Mouse (Mus musculus) heart, embryonic 12.5 days (tissue): Measurements from ENCODE around the gene Slc35a5. TPM values are rescaled to one million over a fixed set of nuclear protein-coding genes. Genes with fewer than 3 reads are reported as not detected.

Experiments
- ATAC-seq: fragments of 200-750 bp; cut with Nextera tagmentation; 2 replicates; pipeline ENCODE4 v1.8.0; 2017; ENCODE audit warnings: moderate TSS enrichment, moderate library complexity; ENCODE audit not compliant: insufficient number of reproducible peaks, low FRiP score
- H3K27ac ChIP-seq: fragments of 300-500 bp; sonication (generic); 2 replicates; pipeline ENCODE4 v1.5.1; 2016; ENCODE audit warnings: mild to moderate bottlenecking, moderate library complexity; ENCODE audit not compliant: poor library complexity, severe bottlenecking
- H3K27me3 ChIP-seq: fragments of 300-500 bp; sonication (generic); replicated peaks from 2 replicates; pipeline ENCODE4 v1.6.1; 2016; ENCODE audit warnings: mild to moderate bottlenecking, moderate library complexity
- H3K36me3 ChIP-seq: fragments of 300-500 bp; sonication (generic); 2 replicates; pipeline ENCODE4 v1.6.1; 2016; ENCODE audit warnings: mild to moderate bottlenecking, moderate library complexity
- H3K4me1 ChIP-seq: fragments of 300-500 bp; sonication (generic); replicated peaks from 2 replicates; pipeline ENCODE4 v1.6.1; 2016; ENCODE audit warnings: mild to moderate bottlenecking
- H3K4me2 ChIP-seq: fragments of 300-500 bp; sonication (generic); 2 replicates; pipeline ENCODE4 v1.6.1; 2016; ENCODE audit warnings: mild to moderate bottlenecking, moderate library complexity
- H3K4me3 ChIP-seq: fragments of 300-500 bp; sonication (generic); 2 replicates; pipeline ENCODE4 v1.5.1; 2016; ENCODE audit warnings: mild to moderate bottlenecking
- H3K9ac ChIP-seq: fragments of 300-500 bp; sonication (generic); 2 replicates; pipeline ENCODE4 v1.6.1; 2016; ENCODE audit warnings: mild to moderate bottlenecking, moderate library complexity
- H3K9me3 ChIP-seq: fragments of 300-500 bp; sonication (generic); replicated peaks from 2 replicates; pipeline ENCODE4 v1.6.1; 2016; ENCODE audit warnings: mild to moderate bottlenecking, moderate library complexity
- WGBS: fragments of 180-500 bp; shearing (Covaris S2); methylation state at CpG from one replicate; pipeline ENCODE4 v1.1.7; 2016; 5-methylcytosine and 5-hydroxymethylcytosine counted together
- polyA plus RNA-seq: library from polyadenylated mRNA; unstranded; fragments of >200 nt; fragmentation: Nextera tagmentation; extraction: Ambion mirVana; gene quantifications from 2 replicates; pipeline ENCODE4 v1.2.1, GENCODE M21; 2016

Slc35a5 gene
- 15.2 and 19.6 TPM in 2 replicates for polyA plus RNA-seq

GRCm38 (mm10) chr16:45158522-45159388, at the start of gene Slc35a5, which contains the start of gene Atg3:
TSS of gene Slc35a5 (minus strand) at chr16:45158706.
TSS of gene Atg3 (plus strand) at chr16:45158785.
- ATAC-seq, result peak; percentile 99
- H3K4me2 ChIP-seq, result peak within 1 kb of the TSS; percentile 86
- WGBS, result under 1% methylated on average over 60 of the region's 64 CpGs
- peak within 1 kb of the TSS; percentile 99 for H3K4me3 ChIP-seq
- H3K27ac ChIP-seq, result peak within 1 kb of the TSS; percentile 95
- peaks cover 15% of the 10 kb centered on the region; the same call in 1 of the 2 replicates for H3K36me3 ChIP-seq
- H3K27me3 ChIP-seq, result no peaks in the 10 kb centered on the region
- H3K9me3 ChIP-seq, result no peaks in the 10 kb centered on the region
- peak within 1 kb of the TSS; percentile 91 for H3K9ac ChIP-seq
- H3K4me1 ChIP-seq, result peaks cover 16% of the 10 kb centered on the region

GRCm38 (mm10) chr16:45204859-45205670, 46.6 kb upstream of the Slc35a5 start:
- Histone ChIP-seq H3K9me3 (no peaks in the 10 kb centered on the region), H3K4me2 (no peak overlapping the region), H3K36me3 (no peaks in the 10 kb centered on the region), H3K9ac (no peak overlapping the region), H3K27me3 (no peaks in the 10 kb centered on the region), H3K27ac (no peak overlapping the region), H3K4me1 (no peaks in the 10 kb centered on the region), H3K4me3 (no peak overlapping the region)
- WGBS, result 78% methylated on average over 12 of the region's 12 CpGs
- ATAC-seq, result no peak

GRCm38 (mm10) chr16:45204438-45204837, 45.9 kb upstream of the Slc35a5 start:
- ATAC-seq, result no peak

GRCm38 (mm10) chr16:45201395-45201794, 42.9 kb upstream of the Slc35a5 start:
- Histone ChIP-seq H3K27ac (no peak overlapping the region), H3K4me3 (no peak overlapping the region), H3K4me2 (no peak overlapping the region), H3K27me3 (no peaks in the 10 kb centered on the region), H3K36me3 (no peaks in the 10 kb centered on the region), H3K4me1 (no peaks in the 10 kb centered on the region), H3K9ac (no peak overlapping the region), H3K9me3 (no peaks in the 10 kb centered on the region)
- 94% methylated on average over 2 of the region's 2 CpGs for WGBS
- no peak for ATAC-seq

More at GRCm38 (mm10) chr16:45204438-45204837, 45.9 kb upstream of the Slc35a5 start:
- Histone ChIP-seq H3K9me3 (no peaks in the 10 kb centered on the region), H3K9ac (no peak overlapping the region), H3K36me3 (no peaks in the 10 kb centered on the region), H3K4me3 (no peak overlapping the region), H3K4me2 (no peak overlapping the region), H3K27me3 (no peaks in the 10 kb centered on the region), H3K4me1 (no peaks in the 10 kb centered on the region), H3K27ac (no peak overlapping the region)
- WGBS, result 69% methylated on average over 4 of the region's 4 CpGs

- Histone ChIP-seq H3K27me3 (no peaks in the 10 kb centered on the region), H3K27ac (no peak overlapping the region), H3K4me2 (no peak overlapping the region), H3K4me1 (no peaks in the 10 kb centered on the region), H3K9ac (no peak overlapping the region), H3K4me3 (no peak overlapping the region), H3K36me3 (no peaks in the 10 kb centered on the region), H3K9me3 (no peaks in the 10 kb centered on the region)
- 35% methylated on average over 6 of the region's 6 CpGs for WGBS
- no peak for ATAC-seq
Observed at GRCm38 (mm10) chr16:45196816-45197215, 38.3 kb upstream of the Slc35a5 start.

- H3K4me3 ChIP-seq, result no peak overlapping the region
- no peak overlapping the region for H3K9ac ChIP-seq
- no peaks in the 10 kb centered on the region for H3K4me1 ChIP-seq
- no peaks in the 10 kb centered on the region for H3K27me3 ChIP-seq
- peaks cover 12% of the 10 kb centered on the region for H3K36me3 ChIP-seq
- no peak overlapping the region for H3K4me2 ChIP-seq
- WGBS, result 4% methylated on average over 1 of the region's 1 CpGs
- no peak overlapping the region for H3K27ac ChIP-seq
- H3K9me3 ChIP-seq, result no peaks in the 10 kb centered on the region
- no peak for ATAC-seq
Observed at GRCm38 (mm10) chr16:45192613-45193012, 34.1 kb upstream of the Slc35a5 start.

GRCm38 (mm10) chr16:45181824-45182223, 23.3 kb upstream of the Slc35a5 start:
- Histone ChIP-seq H3K4me2 (no peak overlapping the region), H3K27ac (no peak overlapping the region), H3K4me1 (no peaks in the 10 kb centered on the region), H3K9ac (no peak overlapping the region), H3K4me3 (no peak overlapping the region), H3K27me3 (no peaks in the 10 kb centered on the region), H3K36me3 (peaks cover 18% of the 10 kb centered on the region), H3K9me3 (no peaks in the 10 kb centered on the region)
- 85% methylated on average over 5 of the region's 5 CpGs for WGBS
- ATAC-seq, result no peak

GRCm38 (mm10) chr16:45178552-45178951, 20.0 kb upstream of the Slc35a5 start:
- WGBS, result 89% methylated on average over 2 of the region's 2 CpGs
- ATAC-seq, result no peak
- Histone ChIP-seq H3K9ac (no peak overlapping the region), H3K36me3 (peaks cover 8% of the 10 kb centered on the region), H3K4me1 (no peaks in the 10 kb centered on the region), H3K9me3 (no peaks in the 10 kb centered on the region), H3K4me2 (no peak overlapping the region), H3K27ac (no peak overlapping the region), H3K4me3 (no peak overlapping the region), H3K27me3 (no peaks in the 10 kb centered on the region)

GRCm38 (mm10) chr16:45159389-45159716, 847 bp upstream of the Slc35a5 start:
- no peak for ATAC-seq
- WGBS, result 5% methylated on average over 11 of the region's 11 CpGs
- peak overlapping the region; percentile 86 for H3K4me2 ChIP-seq

GRCm38 (mm10) chr16:45158136-45158521, 377 bp downstream of the Slc35a5 start:
- peaks cover 15% of the 10 kb centered on the region; the same call in 1 of the 2 replicates for H3K36me3 ChIP-seq
- WGBS, result under 1% methylated on average over 20 of the region's 20 CpGs
- ATAC-seq, result peak; percentile 78
- H3K27ac ChIP-seq, result peak overlapping the region; percentile 95
- no peaks in the 10 kb centered on the region for H3K9me3 ChIP-seq
- H3K4me2 ChIP-seq, result peak overlapping the region; percentile 82
- H3K27me3 ChIP-seq, result no peaks in the 10 kb centered on the region
- peaks cover 16% of the 10 kb centered on the region for H3K4me1 ChIP-seq
- peak overlapping the region; percentile 69 for H3K9ac ChIP-seq
- peak overlapping the region; percentile 99 for H3K4me3 ChIP-seq

More at GRCm38 (mm10) chr16:45159389-45159716, 847 bp upstream of the Slc35a5 start:
- Histone ChIP-seq H3K36me3 (peaks cover 12% of the 10 kb centered on the region; the same call in 1 of the 2 replicates), H3K4me1 (peaks cover 16% of the 10 kb centered on the region), H3K27ac (peak overlapping the region; percentile 95), H3K9me3 (no peaks in the 10 kb centered on the region), H3K27me3 (no peaks in the 10 kb centered on the region), H3K4me3 (peak overlapping the region; percentile 99), H3K9ac (peak overlapping the region; percentile 91)

GRCm38 (mm10) chr16:45154741-45155250, 3.7 kb downstream of the Slc35a5 start:
- Histone ChIP-seq H3K27ac (no peak overlapping the region), H3K9ac (no peak overlapping the region), H3K4me3 (no peak overlapping the region), H3K9me3 (no peaks in the 10 kb centered on the region), H3K27me3 (no peaks in the 10 kb centered on the region), H3K36me3 (peaks cover 26% of the 10 kb centered on the region), H3K4me2 (no peak overlapping the region), H3K4me1 (peaks cover 7% of the 10 kb centered on the region)
- no peak for ATAC-seq
- 64% methylated on average over 3 of the region's 3 CpGs for WGBS
